Mouse (Mus musculus): ENCODE measurements around the gene Cops4. TPM values are rescaled to one million over a fixed set of nuclear protein-coding genes. Genes with fewer than 3 reads are reported as not detected.
A peak's percentile ranks its signal among the peaks of the same experiment; 100 is the strongest.

Gene Cops4
- polyA plus RNA-seq (2012; rRNA removed) = 66.8 and 69.9 TPM in 2 replicates

- DNase-seq (ENCODE audit: low spot score) = peak; percentile 82
Observed at GRCm38 (mm10) chr5:100518049-100519026, at the start of gene Cops4. Gene Cops4 (plus strand): TSS chr5:100518309.

- no peak for DNase-seq (ENCODE audit: low spot score)
Observed at GRCm38 (mm10) chr5:100476328-100476727, 41.8 kb upstream of the Cops4 start.

- no peak for DNase-seq (ENCODE audit: low spot score)
Observed at GRCm38 (mm10) chr5:100477604-100478003, 40.5 kb upstream of the Cops4 start.

- no peak for DNase-seq (ENCODE audit: low spot score)
Observed at GRCm38 (mm10) chr5:100483569-100483968, 34.5 kb upstream of the Cops4 start.

GRCm38 (mm10) chr5:100487120-100487519, 31.0 kb upstream of the Cops4 start:
- no peak for DNase-seq (ENCODE audit: low spot score)

- DNase-seq (ENCODE audit: low spot score) = no peak
Observed at GRCm38 (mm10) chr5:100488231-100488630, 29.9 kb upstream of the Cops4 start.

- DNase-seq (ENCODE audit: low spot score) = no peak
Observed at GRCm38 (mm10) chr5:100489340-100489739, 28.8 kb upstream of the Cops4 start.

- DNase-seq (ENCODE audit: low spot score) = no peak
Observed at GRCm38 (mm10) chr5:100491704-100492103, 26.4 kb upstream of the Cops4 start.

- peak; percentile 53 for DNase-seq (ENCODE audit: low spot score)
Observed at GRCm38 (mm10) chr5:100498436-100499180, 19.5 kb upstream of the Cops4 start.

GRCm38 (mm10) chr5:100499243-100499642, 18.9 kb upstream of the Cops4 start:
- no peak for DNase-seq (ENCODE audit: low spot score)

GRCm38 (mm10) chr5:100499831-100500304, 18.2 kb upstream of the Cops4 start:
- peak; percentile 33 for DNase-seq (ENCODE audit: low spot score)

GRCm38 (mm10) chr5:100500458-100500961, 17.6 kb upstream of the Cops4 start, which contains the start of gene Lin54:
Gene Lin54 (minus strand): TSS chr5:100500639.
- DNase-seq (ENCODE audit: low spot score) = peak; percentile 65

- no peak for DNase-seq (ENCODE audit: low spot score)
Observed at GRCm38 (mm10) chr5:100501267-100501666, 16.8 kb upstream of the Cops4 start.

GRCm38 (mm10) chr5:100509247-100509646, 8.9 kb upstream of the Cops4 start:
- DNase-seq (ENCODE audit: low spot score) = no peak

- no peak for DNase-seq (ENCODE audit: low spot score)
Observed at GRCm38 (mm10) chr5:100512576-100512975, 5.5 kb upstream of the Cops4 start.

GRCm38 (mm10) chr5:100519027-100519411, 910 bp downstream of the Cops4 start:
- no peak for DNase-seq (ENCODE audit: low spot score)

- DNase-seq (ENCODE audit: low spot score) = no peak
Observed at GRCm38 (mm10) chr5:100520223-100520622, 2.1 kb downstream of the Cops4 start.

GRCm38 (mm10) chr5:100523331-100523730, 5.2 kb downstream of the Cops4 start:
- no peak for DNase-seq (ENCODE audit: low spot score)

- DNase-seq (ENCODE audit: low spot score) = no peak
Observed at GRCm38 (mm10) chr5:100524921-100525320, 6.8 kb downstream of the Cops4 start.

- no peak for DNase-seq (ENCODE audit: low spot score)
Observed at GRCm38 (mm10) chr5:100525620-100526019, 7.5 kb downstream of the Cops4 start.

- DNase-seq (ENCODE audit: low spot score) = no peak
Observed at GRCm38 (mm10) chr5:100526164-100526563, 8.1 kb downstream of the Cops4 start.

- no peak for DNase-seq (ENCODE audit: low spot score)
Observed at GRCm38 (mm10) chr5:100535826-100536225, 17.7 kb downstream of the Cops4 start.
